In genomic region chr5:123067395-123067995, GRCm38 (mm10) we compare ENCODE assay signal across 9 mouse cellular contexts. TPM values are rescaled to one million over a fixed set of nuclear protein-coding genes. Genes with fewer than 3 reads are reported as not detected.
DNase-seq lines count a peak whose midpoint lies in the region; ATAC-seq and TF ChIP-seq lines count a peak whose summit lies in the region.
"Had no signal": no experiment of that assay in that cellular context is flagged by ENCODE, and none has a peak within 500 bp of the region (broad histone marks: within the 10 kb centered on the region; RNA-seq: fewer than 3 reads in every experiment).

No protein-coding gene starts in this region.

- no peak overlapping the region for H3K4me2 ChIP-seq in hindbrain, embryonic 11.5 days (replicated peaks; ENCODE audit: low read depth, low read length)
- peak overlapping the region; percentile 24; the same call in 1 of the 2 replicates for H3K4me2 ChIP-seq in heart, embryonic 14.5 days (ENCODE audit: low read length)
- no peak overlapping the region for H3K4me2 ChIP-seq in liver, embryonic 15.5 days
- H3K4me2 ChIP-seq: neural tube, embryonic 12.5 days had no signal

- no peaks in the 10 kb centered on the region for H3K36me3 ChIP-seq in hindbrain, embryonic 11.5 days (ENCODE audit: control insufficient read depth, insufficient read depth, low read length)
- H3K36me3 ChIP-seq in hindbrain, embryonic 10.5 days: no peaks in the 10 kb centered on the region
- no peaks in the 10 kb centered on the region for H3K36me3 ChIP-seq in heart, embryonic 14.5 days (ENCODE audit: control insufficient read depth, insufficient read depth, low read length)
- H3K36me3 ChIP-seq in liver, embryonic 15.5 days (replicated peaks): no peaks in the 10 kb centered on the region
- H3K36me3 ChIP-seq in forebrain, embryonic 10.5 days (replicated peaks): no peaks in the 10 kb centered on the region
- H3K36me3 ChIP-seq: neural tube, embryonic 12.5 days had no signal

- no peaks in the 10 kb centered on the region for H3K27me3 ChIP-seq in hindbrain, embryonic 11.5 days (ENCODE audit: control insufficient read depth, insufficient read depth, low read length)
- H3K27me3 ChIP-seq in hindbrain, embryonic 10.5 days (ENCODE audit: insufficient read depth, poor library complexity, severe bottlenecking): no peaks in the 10 kb centered on the region
- H3K27me3 ChIP-seq in Patski: no peaks in the 10 kb centered on the region
- no peaks in the 10 kb centered on the region for H3K27me3 ChIP-seq in heart, embryonic 14.5 days (ENCODE audit: control insufficient read depth, insufficient read depth, low read length)
- H3K27me3 ChIP-seq in liver, embryonic 15.5 days: no peaks in the 10 kb centered on the region
- no peaks in the 10 kb centered on the region for H3K27me3 ChIP-seq in forebrain, embryonic 10.5 days (ENCODE audit: poor library complexity, severe bottlenecking)
- H3K27me3 ChIP-seq: neural tube, embryonic 12.5 days had no signal

- no peaks in the 10 kb centered on the region for H3K4me1 ChIP-seq in hindbrain, embryonic 11.5 days (replicated peaks; ENCODE audit: control insufficient read depth, insufficient read depth, low read length)
- H3K4me1 ChIP-seq in hindbrain, embryonic 10.5 days (replicated peaks): 0 out of 2 replicates have a peak, but pooled peaks cover 3% of the 10 kb centered on the region
- 0 out of 4 replicates have a peak, but pooled peaks cover 2 to 5% of the 10 kb centered on the region in 2 experiments for H3K4me1 ChIP-seq in heart, embryonic 14.5 days (ENCODE audit: control insufficient read depth in 2 of 2, insufficient read depth in 2 of 2, low read length in 2 of 2)
- H3K4me1 ChIP-seq in liver, embryonic 15.5 days (replicated peaks): peaks cover 17% of the 10 kb centered on the region
- H3K4me1 ChIP-seq in forebrain, embryonic 10.5 days: peaks cover 3% of the 10 kb centered on the region; the same call in 1 of the 2 replicates
- H3K4me1 ChIP-seq: neural tube, embryonic 12.5 days had no signal

- DNase-seq in hindbrain, embryonic 11.5 days (ENCODE audit: low spot score): peak; percentile 23
- DNase-seq in hindbrain, embryonic 10.5 days (ENCODE audit: low spot score): no peak
- no peak for DNase-seq in Patski (ENCODE audit: low read depth, low spot score)
- no peak for DNase-seq in urinary bladder, postnatal 25 days (ENCODE audit: low spot score)
- DNase-seq in forebrain, embryonic 10.5 days (ENCODE audit: extremely low spot score, low spot score): no peak
- no peak for DNase-seq in ovary, postnatal 36 days (ENCODE audit: low spot score)

- TF ChIP-seq CTCF in Patski (IDR thresholded peaks at IDR 0.05): peak; percentile 58

- H3K4me3 ChIP-seq in hindbrain, embryonic 11.5 days (ENCODE audit: low read depth, low read length): no peak overlapping the region
- no peak overlapping the region for H3K4me3 ChIP-seq in hindbrain, embryonic 10.5 days
- no peak overlapping the region for H3K4me3 ChIP-seq in heart, embryonic 14.5 days (ENCODE audit: control insufficient read depth in 1 of 2, insufficient read depth in 1 of 2, low read depth in 1 of 2, low read length in 2 of 2)
- H3K4me3 ChIP-seq in liver, embryonic 15.5 days (replicated peaks): no peak overlapping the region
- H3K4me3 ChIP-seq in forebrain, embryonic 10.5 days: no peak overlapping the region
- H3K4me3 ChIP-seq: neural tube, embryonic 12.5 days had no signal

- no peak overlapping the region for H3K9ac ChIP-seq in hindbrain, embryonic 11.5 days (ENCODE audit: low read depth, low read length)
- H3K9ac ChIP-seq in heart, embryonic 14.5 days (ENCODE audit: low read length): no peak overlapping the region; the same call in 1 of the 2 replicates
- no peak overlapping the region for H3K9ac ChIP-seq in liver, embryonic 15.5 days
- H3K9ac ChIP-seq: neural tube, embryonic 12.5 days had no signal

- no peak for ATAC-seq in hindbrain, embryonic 11.5 days (ENCODE audit: low FRiP score)
- no peak for ATAC-seq in Patski
- ATAC-seq in heart, embryonic 14.5 days (ENCODE audit: insufficient number of reproducible peaks, insufficient read depth, low FRiP score, low read depth): peak; percentile 42; the same call in 1 of the 2 replicates
- peak; percentile 80 for ATAC-seq in liver, embryonic 15.5 days (ENCODE audit: insufficient read depth)

- 28% methylated on average over 6 of the region's 6 CpGs for WGBS in hindbrain, embryonic 11.5 days
- WGBS in hindbrain, embryonic 10.5 days: 29% methylated on average over 6 of the region's 6 CpGs
- WGBS in heart, embryonic 14.5 days: 7% methylated on average over 6 of the region's 6 CpGs
- 12% methylated on average over 6 of the region's 6 CpGs for WGBS in liver, embryonic 15.5 days (ENCODE audit: insufficient replicate concordance)
- WGBS in forebrain, embryonic 10.5 days: 40% methylated on average over 6 of the region's 6 CpGs

- no peaks in the 10 kb centered on the region for H3K9me3 ChIP-seq in hindbrain, embryonic 11.5 days (ENCODE audit: control insufficient read depth, low read length)
- H3K9me3 ChIP-seq in hindbrain, embryonic 10.5 days: no peaks in the 10 kb centered on the region
- H3K9me3 ChIP-seq in heart, embryonic 14.5 days (ENCODE audit: control insufficient read depth, low read length): no peaks in the 10 kb centered on the region
- no peaks in the 10 kb centered on the region for H3K9me3 ChIP-seq in liver, embryonic 15.5 days (replicated peaks)
- H3K9me3 ChIP-seq in forebrain, embryonic 10.5 days: 0 out of 2 replicates have a peak, but pooled peaks cover 2% of the 10 kb centered on the region
- H3K9me3 ChIP-seq: neural tube, embryonic 12.5 days had no signal

- POLR2A ChIA-PET in Patski (lab: Charles Lee): interaction anchor here (0.8 kb wide), 1 partner anchor 66 kb away, joined by 3 read pairs; no protein-coding TSS in a partner anchor

- H3K27ac ChIP-seq in hindbrain, embryonic 11.5 days (ENCODE audit: low read depth, low read length): no peak overlapping the region
- H3K27ac ChIP-seq in hindbrain, embryonic 10.5 days: no peak overlapping the region
- H3K27ac ChIP-seq in heart, embryonic 14.5 days (replicated peaks in 1 of 2; ENCODE audit: control insufficient read depth in 1 of 2, insufficient read depth in 1 of 2, low read depth in 2 of 2, low read length in 2 of 2): peak overlapping the region; percentile 80 to 84
- H3K27ac ChIP-seq in liver, embryonic 15.5 days (replicated peaks): 0 out of 2 replicates have a peak overlapping the region, but pooled peaks have one; percentile 12
- H3K27ac ChIP-seq in forebrain, embryonic 10.5 days: no peak overlapping the region
- H3K27ac ChIP-seq: neural tube, embryonic 12.5 days had no signal

- in situ Hi-C loops in Patski (cut with MboI; ENCODE audit: low pct_unique_long_range_greater_than_20kb): loop anchor here (10.0 kb wide), 1 partner anchor 57 kb away; no protein-coding TSS in a partner anchor

- CTCF ChIA-PET in Patski (lab: Charles Lee): interaction anchor here (0.9 to 1.7 kb wide), 3 partner anchors 49 to 104 kb away, joined by 3 to 4 read pairs (median 4); no protein-coding TSS in a partner anchor

RNA-seq across cellular contexts. Expression of gene Tmem120b, which starts 0.7 kb away (rescaled TPM):
- 7.8 and 9.0 TPM in 2 replicates for polyA plus RNA-seq in hindbrain, embryonic 11.5 days (2014; fragmentation: Nextera tagmentation; extraction: Ambion mirVana)
- polyA plus RNA-seq in hindbrain, embryonic 10.5 days (2016; fragmentation: Nextera tagmentation; extraction: Ambion mirVana): 12.9 and 13.4 TPM in 2 replicates
- polyA plus RNA-seq in Patski (2021): 8.1 TPM
- 10.8 and 11.3 TPM in 2 replicates for polyA plus RNA-seq in heart, embryonic 14.5 days (2014; fragmentation: Nextera tagmentation; extraction: Ambion mirVana)
- 25.8 and 27.0 TPM in 2 replicates for polyA plus RNA-seq in liver, embryonic 15.5 days (2015; fragmentation: Nextera tagmentation; extraction: Ambion mirVana)
- polyA plus RNA-seq in forebrain, embryonic 10.5 days (2016; fragmentation: Nextera tagmentation; extraction: Ambion mirVana): 8.3 and 10.4 TPM in 2 replicates

RNA-seq across cellular contexts. Expression of gene Morn3, which starts 20.7 kb away (rescaled TPM):
- polyA plus RNA-seq in hindbrain, embryonic 11.5 days (2014; fragmentation: Nextera tagmentation; extraction: Ambion mirVana): 0.77 and 1.0 TPM in 2 replicates
- 0.50 and 2.4 TPM in 2 replicates for polyA plus RNA-seq in hindbrain, embryonic 10.5 days (2016; fragmentation: Nextera tagmentation; extraction: Ambion mirVana)
- polyA plus RNA-seq in Patski (2021): 0.32 TPM
- polyA plus RNA-seq in heart, embryonic 14.5 days (2014; fragmentation: Nextera tagmentation; extraction: Ambion mirVana): 0.67 TPM in 1 of 2 replicates, not detected in the other
- not detected in 2 replicates for polyA plus RNA-seq in liver, embryonic 15.5 days (2015; fragmentation: Nextera tagmentation; extraction: Ambion mirVana)
- 0.26 and 0.33 TPM in 2 replicates for polyA plus RNA-seq in forebrain, embryonic 10.5 days (2016; fragmentation: Nextera tagmentation; extraction: Ambion mirVana)
- polyA plus RNA-seq: neural tube, embryonic 12.5 days had no signal

RNA-seq across cellular contexts. Expression of gene Orai1, which starts 52.6 kb away (rescaled TPM):
- polyA plus RNA-seq in hindbrain, embryonic 11.5 days (2014; fragmentation: Nextera tagmentation; extraction: Ambion mirVana): 10.1 and 12.7 TPM in 2 replicates
- polyA plus RNA-seq in hindbrain, embryonic 10.5 days (2016; fragmentation: Nextera tagmentation; extraction: Ambion mirVana): 10.2 and 11.3 TPM in 2 replicates
- polyA plus RNA-seq in Patski (2021): 20.5 TPM
- polyA plus RNA-seq in heart, embryonic 14.5 days (2014; fragmentation: Nextera tagmentation; extraction: Ambion mirVana): 18.0 and 24.6 TPM in 2 replicates
- 7.8 and 8.3 TPM in 2 replicates for polyA plus RNA-seq in liver, embryonic 15.5 days (2015; fragmentation: Nextera tagmentation; extraction: Ambion mirVana)
- polyA plus RNA-seq in forebrain, embryonic 10.5 days (2016; fragmentation: Nextera tagmentation; extraction: Ambion mirVana): 6.9 and 7.9 TPM in 2 replicates

Comparison
In these comparisons a context has a peak if more than half of its experiments do, and no peak if none do; other contexts are left out.
1. ATAC-seq: peak in heart, embryonic 14.5 days (single experiment) and liver, embryonic 15.5 days (single experiment); none in hindbrain, embryonic 11.5 days (single experiment) and Patski (single experiment).
2. H3K27ac ChIP-seq: peak in heart, embryonic 14.5 days (2 of 2) and liver, embryonic 15.5 days (single experiment); none in hindbrain, embryonic 11.5 days (single experiment), hindbrain, embryonic 10.5 days (single experiment) and forebrain, embryonic 10.5 days (single experiment).